Comparison of ENCODE assay signal across 34 mouse cellular contexts in genomic region chr17:15620746-15621694, GRCm38 (mm10). TPM values are rescaled to one million over a fixed set of nuclear protein-coding genes. Genes with fewer than 3 reads are reported as not detected.
A peak's percentile ranks its signal among the peaks of the same experiment; 100 is the strongest.
DNase-seq lines count a peak whose midpoint lies in the region; ATAC-seq and TF ChIP-seq lines count a peak whose summit lies in the region.
"Had no signal": no experiment of that assay in that cellular context is flagged by ENCODE, and none has a peak within 500 bp of the region (broad histone marks: within the 10 kb centered on the region; RNA-seq: fewer than 3 reads in every experiment).

No protein-coding gene starts in this region.

- no peak overlapping the region for H3K4me3 ChIP-seq in liver, embryonic 14.5 days (ENCODE audit: insufficient read depth in 1 of 2, low read depth in 2 of 2, low read length in 2 of 2)
- no peak overlapping the region for H3K4me3 ChIP-seq in forebrain, embryonic 13.5 days
- H3K4me3 ChIP-seq: embryonic facial prominence, embryonic 13.5 days; forebrain, embryonic 10.5 days; gastrocnemius, adult 2 months; heart, adult 2 months; heart, embryonic 12.5 days; hindbrain, embryonic 13.5 days; limb, embryonic 12.5 days; liver, embryonic 15.5 days; lung, embryonic 15.5 days had no signal

- no peaks in the 10 kb centered on the region for H3K9me3 ChIP-seq in liver, embryonic 14.5 days (ENCODE audit: control insufficient read depth, low read length)
- H3K9me3 ChIP-seq in forebrain, embryonic 13.5 days (replicated peaks), result no peaks in the 10 kb centered on the region
- H3K9me3 ChIP-seq: embryonic facial prominence, embryonic 13.5 days; forebrain, embryonic 10.5 days; heart, embryonic 12.5 days; hindbrain, embryonic 13.5 days; limb, embryonic 12.5 days; liver, embryonic 15.5 days; lung, embryonic 15.5 days had no signal

- no peak overlapping the region for H3K27ac ChIP-seq in liver, embryonic 14.5 days
- H3K27ac ChIP-seq in forebrain, embryonic 13.5 days, result no peak overlapping the region
- H3K27ac ChIP-seq: embryonic facial prominence, embryonic 13.5 days; forebrain, embryonic 10.5 days; gastrocnemius, adult 2 months; heart, adult 2 months; hindbrain, embryonic 13.5 days; kidney, postnatal 0 days; limb, embryonic 12.5 days; liver, embryonic 15.5 days; lung, embryonic 15.5 days; stomach, postnatal 0 days had no signal

- intact Hi-C loops in left cerebral cortex, postnatal 25 days (cut with DNase I), result no loop called here

- H3K36me3 ChIP-seq in liver, embryonic 14.5 days (replicated peaks; ENCODE audit: control insufficient read depth, insufficient read depth, low read depth), result no peaks in the 10 kb centered on the region
- no peaks in the 10 kb centered on the region for H3K36me3 ChIP-seq in forebrain, embryonic 13.5 days (ENCODE audit: poor library complexity, severe bottlenecking)
- H3K36me3 ChIP-seq: embryonic facial prominence, embryonic 13.5 days; forebrain, embryonic 10.5 days; heart, embryonic 12.5 days; hindbrain, embryonic 13.5 days; limb, embryonic 12.5 days; liver, embryonic 15.5 days; lung, embryonic 15.5 days had no signal

- peak; percentile 64; the same call in 1 of the 2 replicates for ATAC-seq in liver, embryonic 14.5 days (ENCODE audit: insufficient read depth)
- no peak for ATAC-seq in forebrain, embryonic 13.5 days
- ATAC-seq: forebrain, embryonic 16.5 days; intestine, embryonic 16.5 days; midbrain, embryonic 16.5 days had no signal

- H3K27me3 ChIP-seq in liver, embryonic 14.5 days (ENCODE audit: control insufficient read depth, insufficient read depth, low read length), result no peaks in the 10 kb centered on the region
- no peaks in the 10 kb centered on the region for H3K27me3 ChIP-seq in forebrain, embryonic 13.5 days
- H3K27me3 ChIP-seq: CH12.LX; embryonic facial prominence, embryonic 13.5 days; heart, embryonic 12.5 days; hindbrain, embryonic 13.5 days; limb, embryonic 12.5 days; liver, embryonic 15.5 days; lung, embryonic 15.5 days had no signal

- peak; percentile 4 for DNase-seq in retina, postnatal 1 day
- no peak for DNase-seq in retina, embryonic 14.5 days (ENCODE audit: low spot score)
- peak; percentile 56 for DNase-seq in c-Kit-positive CD71-positive TER-119-negative erythroid progenitor cells, embryonic 14.5 days (ENCODE audit: low read depth)
- peak; percentile 17 to 46 (median 26) for DNase-seq in liver, embryonic 14.5 days (ENCODE audit: low read depth in 3 of 3, low spot score in 3 of 3)
- DNase-seq in left cerebral cortex, postnatal 25 days (ENCODE audit: low spot score in 2 of 2), result no peak
- DNase-seq in left cerebral cortex, adult 11 months (ENCODE audit: low spot score), result no peak
- DNase-seq: adrenal gland, postnatal 14 days; B cell, adult 2 months; cerebellum, adult 9-10 months; cerebellum, postnatal 36 days; gastrocnemius, adult 2 months; gastrocnemius, postnatal 36 days; heart, adult 2 months; heart, postnatal 4 days; kidney, adult 8-10 months; kidney, postnatal 4 days; lung, postnatal 36 days; right cerebral cortex, postnatal 4 days; thymus, adult 18-20 months; thymus, postnatal 36 days had no signal

- TF ChIP-seq CTCF in liver, embryonic 14.5 days (IDR thresholded peaks at IDR 0.05; ENCODE audit: low read depth), result no peak

- peaks cover 5 to 9% of the 10 kb centered on the region in 2 experiments; a peak in 3 of 4 replicates for H3K4me1 ChIP-seq in liver, embryonic 14.5 days (replicated peaks; ENCODE audit: control insufficient read depth in 2 of 2, insufficient read depth in 2 of 2, low read length in 1 of 2)
- H3K4me1 ChIP-seq in forebrain, embryonic 13.5 days, result no peaks in the 10 kb centered on the region
- H3K4me1 ChIP-seq: embryonic facial prominence, embryonic 13.5 days; forebrain, embryonic 10.5 days; heart, embryonic 12.5 days; hindbrain, embryonic 13.5 days; limb, embryonic 12.5 days; lung, embryonic 15.5 days had no signal

- no peak overlapping the region for H3K9ac ChIP-seq in liver, embryonic 14.5 days (replicated peaks)
- H3K9ac ChIP-seq in forebrain, embryonic 13.5 days, result no peak overlapping the region
- H3K9ac ChIP-seq: embryonic facial prominence, embryonic 13.5 days; heart, embryonic 12.5 days; hindbrain, embryonic 13.5 days; limb, embryonic 12.5 days; liver, embryonic 15.5 days; lung, embryonic 15.5 days had no signal

- peak overlapping the region; percentile 34; the same call in 1 of the 2 replicates for H3K4me2 ChIP-seq in liver, embryonic 14.5 days (ENCODE audit: low read depth)
- no peak overlapping the region for H3K4me2 ChIP-seq in forebrain, embryonic 13.5 days
- H3K4me2 ChIP-seq: embryonic facial prominence, embryonic 13.5 days; heart, embryonic 12.5 days; hindbrain, embryonic 13.5 days; limb, embryonic 12.5 days; liver, embryonic 15.5 days; lung, embryonic 15.5 days had no signal

- no peak for TF ChIP-seq EP300 in liver, embryonic 14.5 days (IDR thresholded peaks at IDR 0.05; ENCODE audit: low read depth)

- 31% methylated on average over 7 of the region's 7 CpGs for WGBS in liver, embryonic 14.5 days (ENCODE audit: insufficient replicate concordance)
- 87% methylated on average over 7 of the region's 7 CpGs for WGBS in forebrain, embryonic 13.5 days

RNA-seq across cellular contexts. Expression of gene Prdm9, which starts 56.9 kb away (rescaled TPM):
- polyA plus RNA-seq in liver, embryonic 14.5 days (2012; rRNA removed), result 0.41 and 0.64 TPM in 2 replicates
- polyA plus RNA-seq in liver, embryonic 14.5 days (2014; fragmentation: Nextera tagmentation; extraction: Ambion mirVana), result 0.11 and 0.35 TPM in 2 replicates
- total RNA-seq in left cerebral cortex, postnatal 25 days (2021), result 1 to 10 TPM; 1.4 to 3.0 TPM
- 2.3 and 3.5 TPM in 2 replicates for polyA plus RNA-seq in forebrain, embryonic 13.5 days (2015; fragmentation: Nextera tagmentation; extraction: Ambion mirVana)

Comparison
In these comparisons a context has a peak if more than half of its experiments do, and no peak if none do; other contexts are left out.
1. DNase-seq: peak in retina, postnatal 1 day (single experiment), c-Kit-positive CD71-positive TER-119-negative erythroid progenitor cells, embryonic 14.5 days (single experiment) and liver, embryonic 14.5 days (3 of 3); none in retina, embryonic 14.5 days (single experiment), left cerebral cortex, postnatal 25 days (0 of 2) and left cerebral cortex, adult 11 months (single experiment).